8 mouse cellular contexts compared by ENCODE assay signal in genomic region chr1:167306451-167307240, GRCm38 (mm10). TPM values are rescaled to one million over a fixed set of nuclear protein-coding genes. Genes with fewer than 3 reads are reported as not detected.
DNase-seq lines count a peak whose midpoint lies in the region; ATAC-seq and TF ChIP-seq lines count a peak whose summit lies in the region.

No protein-coding gene starts in this region.

- no peak for ATAC-seq in forebrain, embryonic 14.5 days
- no peak for ATAC-seq in forebrain, embryonic 16.5 days
- peak; percentile 71 for ATAC-seq in megakaryocyte-erythroid progenitor cell, adult 5-6 weeks (replicated peaks; ENCODE audit: low FRiP score, low TSS enrichment, poor library complexity, severe bottlenecking)

- H3K9ac ChIP-seq in forebrain, embryonic 14.5 days (ENCODE audit: low read length): no peak overlapping the region
- no peak overlapping the region for H3K9ac ChIP-seq in forebrain, embryonic 16.5 days (replicated peaks; ENCODE audit: low read depth, low read length)

- WGBS in forebrain, embryonic 14.5 days: 73% methylated on average over 5 of the region's 5 CpGs
- 70% methylated on average over 5 of the region's 5 CpGs for WGBS in forebrain, embryonic 16.5 days
- 76% methylated on average over 5 of the region's 5 CpGs for WGBS in embryonic facial prominence, embryonic 10.5 days

- TF ChIP-seq CTCF in layer of hippocampus, adult 2 months (conservative IDR thresholded peaks at IDR 0.05): peak; percentile 74

- no peak overlapping the region for H3K4me2 ChIP-seq in forebrain, embryonic 14.5 days (ENCODE audit: low read length)
- H3K4me2 ChIP-seq in forebrain, embryonic 16.5 days (ENCODE audit: low read length): no peak overlapping the region

- H3K9me3 ChIP-seq in forebrain, embryonic 14.5 days (replicated peaks; ENCODE audit: control insufficient read depth, low read length): no peaks in the 10 kb centered on the region
- H3K9me3 ChIP-seq in forebrain, embryonic 16.5 days (ENCODE audit: control insufficient read depth, low read length): no peaks in the 10 kb centered on the region
- no peaks in the 10 kb centered on the region for H3K9me3 ChIP-seq in embryonic facial prominence, embryonic 10.5 days

- H3K36me3 ChIP-seq in forebrain, embryonic 14.5 days (ENCODE audit: control insufficient read depth, insufficient read depth, low read length): no peaks in the 10 kb centered on the region
- H3K36me3 ChIP-seq in forebrain, embryonic 16.5 days (ENCODE audit: control insufficient read depth, insufficient read depth): peaks cover 3% of the 10 kb centered on the region; the same call in 1 of the 2 replicates
- peaks cover 7% of the 10 kb centered on the region for H3K36me3 ChIP-seq in embryonic facial prominence, embryonic 10.5 days (replicated peaks)

- no peaks in the 10 kb centered on the region for H3K27me3 ChIP-seq in forebrain, embryonic 14.5 days (replicated peaks; ENCODE audit: control insufficient read depth, insufficient read depth, low read length)
- no peaks in the 10 kb centered on the region for H3K27me3 ChIP-seq in forebrain, embryonic 16.5 days (replicated peaks; ENCODE audit: control insufficient read depth, insufficient read depth, low read length)
- H3K27me3 ChIP-seq in embryonic facial prominence, embryonic 10.5 days (replicated peaks; ENCODE audit: low read depth, poor library complexity, severe bottlenecking): no peaks in the 10 kb centered on the region

- H3K4me3 ChIP-seq in forebrain, embryonic 14.5 days (ENCODE audit: low read depth, low read length): no peak overlapping the region
- no peak overlapping the region for H3K4me3 ChIP-seq in forebrain, embryonic 16.5 days (replicated peaks; ENCODE audit: low read length)
- H3K4me3 ChIP-seq in embryonic facial prominence, embryonic 10.5 days: no peak overlapping the region
- no peak overlapping the region for H3K4me3 ChIP-seq in layer of hippocampus, adult 2 months

- H3K4me1 ChIP-seq in forebrain, embryonic 14.5 days (ENCODE audit: control insufficient read depth, insufficient read depth, low read length): peaks cover 4% of the 10 kb centered on the region
- H3K4me1 ChIP-seq in forebrain, embryonic 16.5 days (replicated peaks; ENCODE audit: control insufficient read depth, insufficient read depth, low read length): peaks cover 9% of the 10 kb centered on the region
- H3K4me1 ChIP-seq in embryonic facial prominence, embryonic 10.5 days: peaks cover 15% of the 10 kb centered on the region

- H3K27ac ChIP-seq in forebrain, embryonic 14.5 days (ENCODE audit: low read depth, low read length): no peak overlapping the region
- no peak overlapping the region for H3K27ac ChIP-seq in forebrain, embryonic 16.5 days (ENCODE audit: low read length)
- no peak overlapping the region for H3K27ac ChIP-seq in embryonic facial prominence, embryonic 10.5 days (replicated peaks)
- H3K27ac ChIP-seq in layer of hippocampus, adult 2 months: no peak overlapping the region

- peak; percentile 29 for DNase-seq in forebrain, embryonic 14.5 days (ENCODE audit: low spot score)
- DNase-seq in 416B (ENCODE audit: low read depth): peak; percentile 87
- peak; percentile 91 for DNase-seq in adrenal gland, adult 2 months
- peak; percentile 42 for DNase-seq in embryonic facial prominence, embryonic 10.5 days (ENCODE audit: low spot score)
- DNase-seq in layer of hippocampus, adult 2 months (ENCODE audit: low spot score in 2 of 2): peak; percentile 18 to 28
- DNase-seq in testis, postnatal 14 days (ENCODE audit: low spot score): peak; percentile 44

RNA-seq across cellular contexts. Expression of gene Tmco1, which starts 1.5 kb away (rescaled TPM):
- polyA plus RNA-seq in forebrain, embryonic 14.5 days (2014; fragmentation: Nextera tagmentation; extraction: Ambion mirVana): 81.7 and 84.0 TPM in 2 replicates
- polyA plus RNA-seq in forebrain, embryonic 16.5 days (2015; fragmentation: Nextera tagmentation; extraction: Ambion mirVana): 74.3 and 79.7 TPM in 2 replicates
- 100 to 1,000 TPM; 141 to 146 TPM for total RNA-seq in adrenal gland, adult 2 months (2021)
- 58.7 and 83.4 TPM in 2 replicates for polyA plus RNA-seq in adrenal gland, adult 2 months (2012; rRNA removed)
- 65.4 and 65.7 TPM in 2 replicates for polyA plus RNA-seq in embryonic facial prominence, embryonic 10.5 days (2016; fragmentation: Nextera tagmentation; extraction: Ambion mirVana)
- total RNA-seq in layer of hippocampus, adult 2 months (2021): 10 to 100 TPM; 49.6 to 50.4 TPM
- 89.8 and 97.2 TPM in 2 replicates for total RNA-seq in megakaryocyte-erythroid progenitor cell, adult 5-6 weeks (2014; fragmentation: Nextera tagmentation)
- 150 and 178 TPM in 2 replicates for total RNA-seq in megakaryocyte-erythroid progenitor cell, adult 5-6 weeks (2017)

RNA-seq across cellular contexts. Expression of gene Uck2, which starts 21.5 kb away (rescaled TPM):
- polyA plus RNA-seq in forebrain, embryonic 14.5 days (2014; fragmentation: Nextera tagmentation; extraction: Ambion mirVana): 54.1 and 58.1 TPM in 2 replicates
- 62.7 and 70.3 TPM in 2 replicates for polyA plus RNA-seq in forebrain, embryonic 16.5 days (2015; fragmentation: Nextera tagmentation; extraction: Ambion mirVana)
- total RNA-seq in adrenal gland, adult 2 months (2021): 100 to 1,000 TPM in 1 of 2 experiments, 10 to 100 TPM in 1; 39.5 to 107 TPM
- 15.8 and 30.4 TPM in 2 replicates for polyA plus RNA-seq in adrenal gland, adult 2 months (2012; rRNA removed)
- 120 and 128 TPM in 2 replicates for polyA plus RNA-seq in embryonic facial prominence, embryonic 10.5 days (2016; fragmentation: Nextera tagmentation; extraction: Ambion mirVana)
- total RNA-seq in layer of hippocampus, adult 2 months (2021): 10 to 100 TPM; 36.5 to 36.7 TPM
- total RNA-seq in megakaryocyte-erythroid progenitor cell, adult 5-6 weeks (2014; fragmentation: Nextera tagmentation): 187 and 249 TPM in 2 replicates
- total RNA-seq in megakaryocyte-erythroid progenitor cell, adult 5-6 weeks (2017): 228 and 238 TPM in 2 replicates

RNA-seq across cellular contexts. Expression of gene Aldh9a1, which starts 43.1 kb away (rescaled TPM):
- polyA plus RNA-seq in forebrain, embryonic 14.5 days (2014; fragmentation: Nextera tagmentation; extraction: Ambion mirVana): 20.9 and 21.2 TPM in 2 replicates
- 30.8 and 32.6 TPM in 2 replicates for polyA plus RNA-seq in forebrain, embryonic 16.5 days (2015; fragmentation: Nextera tagmentation; extraction: Ambion mirVana)
- 10 to 100 TPM; 77.1 to 84.8 TPM for total RNA-seq in adrenal gland, adult 2 months (2021)
- 62.4 and 62.8 TPM in 2 replicates for polyA plus RNA-seq in adrenal gland, adult 2 months (2012; rRNA removed)
- polyA plus RNA-seq in embryonic facial prominence, embryonic 10.5 days (2016; fragmentation: Nextera tagmentation; extraction: Ambion mirVana): 53.7 and 56.9 TPM in 2 replicates
- total RNA-seq in layer of hippocampus, adult 2 months (2021): 10 to 100 TPM; 22.5 to 25.8 TPM
- total RNA-seq in megakaryocyte-erythroid progenitor cell, adult 5-6 weeks (2014; fragmentation: Nextera tagmentation): 43.2 and 49.4 TPM in 2 replicates
- total RNA-seq in megakaryocyte-erythroid progenitor cell, adult 5-6 weeks (2017): 29.1 and 42.8 TPM in 2 replicates

Comparison
In these comparisons a context has a peak if more than half of its experiments do, and no peak if none do; other contexts are left out.
1. DNase-seq: peak in every context shown above with its lines; median percentile 91 in adrenal gland, adult 2 months; 87 in 416B; 44 in testis, postnatal 14 days; 42 in embryonic facial prominence, embryonic 10.5 days; 29 in forebrain, embryonic 14.5 days; 23 in layer of hippocampus, adult 2 months.